Mouse (Mus musculus) heart, postnatal 0 days (tissue): ENCODE results near the gene Phka2. TPM values are rescaled to one million over a fixed set of nuclear protein-coding genes. Genes with fewer than 3 reads are reported as not detected.

Experiments
- ATAC-seq: fragments of 200-750 bp; cut with Nextera tagmentation; 2 replicates; pipeline ENCODE4 v1.8.0; 2017; ENCODE audit warnings: low read depth, moderate number of reproducible peaks, moderate library complexity; ENCODE audit not compliant: insufficient read depth
- DNase-seq: peaks from one replicate; pipeline ENCODE4 v3.0.0-alpha.2; 2016; ENCODE audit warnings: low spot score
- H3K27ac ChIP-seq: fragments of 300-500 bp; sonication (generic); 2 replicates; pipeline ENCODE4 v1.5.1; 2014; ENCODE audit warnings: low read depth, mild to moderate bottlenecking
- H3K27me3 ChIP-seq: fragments of 300-500 bp; sonication (generic); 2 replicates; pipeline ENCODE4 v1.6.1; 2014; ENCODE audit warnings: low read length, mixed read lengths; ENCODE audit not compliant: control insufficient read depth, insufficient read depth
- H3K36me3 ChIP-seq: fragments of 300-500 bp; sonication (generic); replicated peaks from 2 replicates; pipeline ENCODE4 v1.6.1; 2014; ENCODE audit warnings: low read length, mixed read lengths; ENCODE audit not compliant: control insufficient read depth, insufficient read depth
- H3K4me1 ChIP-seq: fragments of 300-500 bp; sonication (generic); 2 replicates; pipeline ENCODE4 v1.6.1; 2014; ENCODE audit warnings: antibody characterized with exemption; ENCODE audit not compliant: control insufficient read depth, insufficient read depth
- H3K4me2 ChIP-seq: fragments of 300-500 bp; sonication (generic); 2 replicates; pipeline ENCODE4 v1.6.1; 2014; ENCODE audit warnings: low read depth, mild to moderate bottlenecking, low read length, moderate library complexity
- H3K4me3 ChIP-seq: fragments of 300-500 bp; sonication (generic); 2 replicates; pipeline ENCODE4 v1.5.1; 2014; ENCODE audit warnings: low read depth, low read length
- H3K9ac ChIP-seq: fragments of 300-500 bp; sonication (generic); replicated peaks from 2 replicates; pipeline ENCODE4 v1.6.1; 2014; ENCODE audit warnings: low read depth, low read length, mixed read lengths
- H3K9me3 ChIP-seq: fragments of 300-500 bp; sonication (generic); replicated peaks from 2 replicates; pipeline ENCODE4 v1.6.1; 2016; ENCODE audit warnings: low read length; ENCODE audit not compliant: control insufficient read depth
- CTCF ChIP-seq: IDR thresholded peaks from 2 replicates; pipeline ENCODE4 v1.5.1; 2016; ENCODE audit warnings: antibody characterized with exemption, control low read depth, low read depth
- EP300 ChIP-seq: IDR thresholded peaks from 2 replicates; pipeline ENCODE4 v1.6.1; 2016; ENCODE audit warnings: antibody characterized with exemption, low read depth
- WGBS: fragments of 180-500 bp; shearing (Covaris S2); extraction: QIAGEN DNeasy Blood & Tissue Kit; methylation state at CpG from one replicate; pipeline ENCODE4 v1.1.7; 2014; 5-methylcytosine and 5-hydroxymethylcytosine counted together
- polyA plus RNA-seq: library from polyadenylated mRNA; unstranded; fragments of >200 nt; fragmentation: Nextera tagmentation; extraction: Ambion mirVana; gene quantifications from 2 replicates; pipeline ENCODE4 v1.2.1, GENCODE M21; 2015
- total RNA-seq: library from RNA; depleted of rRNA; stranded (reverse); fragments of >200 nt; gene quantifications from 2 replicates; pipeline ENCODE4 v1.2.3, GENCODE M21; 2014; ENCODE audit warnings: low replicate concordance

The Phka2 gene
- total and polyA plus RNA-seq, 2 experiments from 2014 or later = 15.5 to 57.3 TPM

GRCm38 (mm10) chrX:160585110-160585509, 83.1 kb downstream of the Phka2 start:
- Histone ChIP-seq H3K27ac (no peak overlapping the region), H3K4me3 (no peak overlapping the region), H3K27me3 (no peaks in the 10 kb centered on the region), H3K4me2 (no peak overlapping the region), H3K9me3 (no peaks in the 10 kb centered on the region), H3K9ac (no peak overlapping the region), H3K4me1 (no peaks in the 10 kb centered on the region; the same call in 1 of the 2 replicates), H3K36me3 (no peaks in the 10 kb centered on the region; the same call in 1 of the 2 replicates)
- 50% methylated on average over 1 of the region's 1 CpGs for WGBS
- no peak for ATAC-seq
- no peak for DNase-seq
- TF ChIP-seq CTCF = no peak
- TF ChIP-seq EP300 = no peak

- Histone ChIP-seq H3K9ac (no peak overlapping the region), H3K27me3 (no peaks in the 10 kb centered on the region), H3K4me1 (no peaks in the 10 kb centered on the region; the same call in 1 of the 2 replicates), H3K4me2 (no peak overlapping the region), H3K9me3 (no peaks in the 10 kb centered on the region), H3K27ac (peak overlapping the region; percentile 88), H3K36me3 (no peaks in the 10 kb centered on the region), H3K4me3 (no peak overlapping the region)
- peak; percentile 82 for ATAC-seq
- DNase-seq = peak; percentile 54
- 53% methylated on average over 4 of the region's 4 CpGs for WGBS
- TF ChIP-seq EP300 (no peak), CTCF (no peak)
Observed at GRCm38 (mm10) chrX:160588523-160588922, 86.6 kb downstream of the Phka2 start.

- 93% methylated on average over 7 of the region's 7 CpGs for WGBS
- H3K9me3 ChIP-seq = no peaks in the 10 kb centered on the region
- H3K4me3 ChIP-seq = no peak overlapping the region
- no peak overlapping the region for H3K4me2 ChIP-seq
- no peak for DNase-seq
- H3K36me3 ChIP-seq = no peaks in the 10 kb centered on the region
- H3K4me1 ChIP-seq = no peaks in the 10 kb centered on the region; the same call in 1 of the 2 replicates
- no peak overlapping the region for H3K27ac ChIP-seq
- H3K9ac ChIP-seq = no peak overlapping the region
- no peak for ATAC-seq
- no peak for TF ChIP-seq CTCF
- TF ChIP-seq EP300 = no peak
- H3K27me3 ChIP-seq = no peaks in the 10 kb centered on the region
Observed at GRCm38 (mm10) chrX:160590147-160590546, 88.2 kb downstream of the Phka2 start.

GRCm38 (mm10) chrX:160592933-160593332, 91.0 kb downstream of the Phka2 start:
- H3K4me2 ChIP-seq = no peak overlapping the region
- DNase-seq = no peak
- H3K4me3 ChIP-seq = no peak overlapping the region
- TF ChIP-seq CTCF = no peak
- no peak for TF ChIP-seq EP300
- 55% methylated on average over 6 of the region's 6 CpGs for WGBS
- no peaks in the 10 kb centered on the region for H3K27me3 ChIP-seq
- H3K27ac ChIP-seq = peak overlapping the region; percentile 48; the same call in 1 of the 2 replicates
- no peaks in the 10 kb centered on the region for H3K36me3 ChIP-seq
- no peak for ATAC-seq
- no peaks in the 10 kb centered on the region for H3K9me3 ChIP-seq
- H3K4me1 ChIP-seq = no peaks in the 10 kb centered on the region; the same call in 1 of the 2 replicates
- no peak overlapping the region for H3K9ac ChIP-seq

GRCm38 (mm10) chrX:160598055-160598454, 96.1 kb downstream of the Phka2 start:
- DNase-seq = no peak
- no peaks in the 10 kb centered on the region for H3K27me3 ChIP-seq
- no peak overlapping the region for H3K9ac ChIP-seq
- no peak for ATAC-seq
- no peak overlapping the region for H3K4me3 ChIP-seq
- H3K9me3 ChIP-seq = no peaks in the 10 kb centered on the region
- 70% methylated on average over 2 of the region's 2 CpGs for WGBS
- H3K36me3 ChIP-seq = no peaks in the 10 kb centered on the region
- H3K4me2 ChIP-seq = no peak overlapping the region
- no peak for TF ChIP-seq CTCF
- no peak for TF ChIP-seq EP300
- H3K4me1 ChIP-seq = peaks cover 13% of the 10 kb centered on the region
- peak overlapping the region; percentile 81 for H3K27ac ChIP-seq
